Mouse (Mus musculus) spleen, adult 2 months (tissue): ENCODE data around the gene Cdca7.

Experiments
- CTCF ChIP-seq: fragments of 200-500 bp; IDR thresholded peaks from 2 replicates; pipeline ENCODE4 v1.5.1; 2011; ENCODE audit warnings: mild to moderate bottlenecking, inconsistent platforms; ENCODE audit not compliant: insufficient read depth, insufficient read length, insufficient replicate concordance; ENCODE audit errors: extremely low read depth
- POLR2A ChIP-seq: fragments of 200-500 bp; IDR thresholded peaks from 2 replicates; pipeline ENCODE4 v1.6.1; 2011; ENCODE audit warnings: low read depth, low read length, inconsistent platforms

GRCm38 (mm10) chr2:72507855-72508635, 32.1 kb downstream of the Cdca7 start:
- TF ChIP-seq CTCF: no peak
- no peak for TF ChIP-seq POLR2A
